ENCODE assay signal across 10 mouse cellular contexts in the genomic region with DNA sequence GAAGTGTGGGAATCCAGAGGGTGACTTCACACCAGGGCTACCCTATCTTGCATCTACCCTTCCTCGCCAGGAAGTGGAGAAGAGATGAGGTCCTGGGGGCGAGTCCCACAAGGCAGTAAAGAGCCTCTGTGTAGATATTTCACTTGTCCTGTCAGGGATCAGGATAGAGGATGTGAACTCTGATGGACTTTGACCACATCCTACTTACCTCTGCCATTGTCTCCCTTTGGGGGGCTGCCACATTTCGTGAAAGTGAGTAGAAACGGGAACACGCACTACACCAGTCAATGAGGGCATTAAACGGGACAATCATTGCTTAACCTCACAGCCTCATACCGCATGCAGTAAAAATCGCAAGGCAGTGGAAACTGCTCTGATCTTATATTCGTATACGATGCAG. TPM values are rescaled to one million over a fixed set of nuclear protein-coding genes. Genes with fewer than 3 reads are reported as not detected.
DNase-seq lines count a peak whose midpoint lies in the region; ATAC-seq lines count a peak whose summit lies in the region.
"Had no signal": no experiment of that assay in that cellular context is flagged by ENCODE, and none has a peak within 500 bp of the region (broad histone marks: within the 10 kb centered on the region; RNA-seq: fewer than 3 reads in every experiment).

No protein-coding gene starts in this region.

- H3K36me3 ChIP-seq in kidney, embryonic 15.5 days, result no peaks in the 10 kb centered on the region
- no peaks in the 10 kb centered on the region for H3K36me3 ChIP-seq in forebrain, embryonic 11.5 days (ENCODE audit: control insufficient read depth, insufficient read depth, low read length)
- H3K36me3 ChIP-seq in intestine, embryonic 16.5 days (ENCODE audit: control insufficient read depth, insufficient read depth, low read length), result no peaks in the 10 kb centered on the region
- no peaks in the 10 kb centered on the region for H3K36me3 ChIP-seq in midbrain, embryonic 16.5 days (ENCODE audit: control insufficient read depth, insufficient read depth, low read length)

- H3K4me2 ChIP-seq in kidney, embryonic 15.5 days, result peak overlapping the region; percentile 67
- peak overlapping the region; percentile 51 for H3K4me2 ChIP-seq in forebrain, embryonic 11.5 days (ENCODE audit: low read depth, low read length, severe bottlenecking)
- peak overlapping the region; percentile 77 for H3K4me2 ChIP-seq in intestine, embryonic 16.5 days (ENCODE audit: low read depth, low read length)
- H3K4me2 ChIP-seq in midbrain, embryonic 16.5 days (ENCODE audit: low read length), result peak overlapping the region; percentile 71

- DNase-seq in kidney, adult 18-20 months, result no peak
- DNase-seq in forebrain, embryonic 11.5 days (ENCODE audit: low spot score), result no peak
- DNase-seq in cerebellum, adult 11 months, result no peak
- DNase-seq in T-cell, adult 2 months (ENCODE audit: low spot score), result no peak
- no peak for DNase-seq in kidney, adult 8-10 months
- DNase-seq: kidney, postnatal 36 days had no signal

- H3K9ac ChIP-seq in kidney, embryonic 15.5 days, result no peak overlapping the region
- H3K9ac ChIP-seq in forebrain, embryonic 11.5 days (ENCODE audit: low read length), result no peak overlapping the region; the same call in 1 of the 2 replicates
- H3K9ac ChIP-seq in intestine, embryonic 16.5 days (ENCODE audit: low read depth, low read length), result no peak overlapping the region
- peak overlapping the region; percentile 60; the same call in 1 of the 2 replicates for H3K9ac ChIP-seq in midbrain, embryonic 16.5 days (ENCODE audit: low read depth, low read length)

- WGBS in kidney, embryonic 15.5 days, result 10% methylated on average over 10 of the region's 10 CpGs
- 52% methylated on average over 10 of the region's 10 CpGs for WGBS in forebrain, embryonic 11.5 days
- WGBS in intestine, embryonic 16.5 days, result 27% methylated on average over 10 of the region's 10 CpGs
- WGBS in midbrain, embryonic 16.5 days, result 25% methylated on average over 10 of the region's 10 CpGs

- peak; percentile 43; the same call in 1 of the 2 replicates for ATAC-seq in kidney, embryonic 15.5 days (replicated peaks; ENCODE audit: low FRiP score)
- peak; percentile 11 for ATAC-seq in forebrain, embryonic 11.5 days (replicated peaks; ENCODE audit: low FRiP score)
- no peak for ATAC-seq in intestine, embryonic 16.5 days
- ATAC-seq in midbrain, embryonic 16.5 days, result peak; percentile 44; the same call in 1 of the 2 replicates

- peaks cover 13% of the 10 kb centered on the region for H3K4me1 ChIP-seq in kidney, embryonic 15.5 days
- no peaks in the 10 kb centered on the region; the same call in 1 of the 2 replicates for H3K4me1 ChIP-seq in forebrain, embryonic 11.5 days (replicated peaks; ENCODE audit: control insufficient read depth, insufficient read depth, low read length)
- 0 out of 2 replicates have a peak, but pooled peaks cover 2% of the 10 kb centered on the region for H3K4me1 ChIP-seq in intestine, embryonic 16.5 days (ENCODE audit: control insufficient read depth, insufficient read depth, low read length)
- H3K4me1 ChIP-seq in midbrain, embryonic 16.5 days (ENCODE audit: control insufficient read depth, insufficient read depth, low read length), result peaks cover 11% of the 10 kb centered on the region; the same call in 1 of the 2 replicates

- H3K4me3 ChIP-seq in kidney, embryonic 15.5 days (replicated peaks), result peak overlapping the region; percentile 35
- H3K4me3 ChIP-seq in forebrain, embryonic 11.5 days (ENCODE audit: low read depth, low read length), result no peak overlapping the region; the same call in 1 of the 2 replicates
- H3K4me3 ChIP-seq in intestine, embryonic 16.5 days (ENCODE audit: low read length), result peak overlapping the region; percentile 39
- H3K4me3 ChIP-seq in midbrain, embryonic 16.5 days (ENCODE audit: low read depth, low read length), result peak overlapping the region; percentile 36
- H3K4me3 ChIP-seq: erythroblast, embryonic 14.5 days had no signal

- no peaks in the 10 kb centered on the region for H3K9me3 ChIP-seq in kidney, embryonic 15.5 days (replicated peaks)
- H3K9me3 ChIP-seq in forebrain, embryonic 11.5 days (ENCODE audit: control insufficient read depth, low read length), result no peaks in the 10 kb centered on the region
- H3K9me3 ChIP-seq in intestine, embryonic 16.5 days (ENCODE audit: control insufficient read depth, low read length), result no peaks in the 10 kb centered on the region
- H3K9me3 ChIP-seq in midbrain, embryonic 16.5 days (replicated peaks; ENCODE audit: control insufficient read depth, low read length, poor library complexity, severe bottlenecking), result no peaks in the 10 kb centered on the region

- 0 out of 2 replicates have a peak, but pooled peaks cover 5% of the 10 kb centered on the region for H3K27me3 ChIP-seq in kidney, embryonic 15.5 days
- no peaks in the 10 kb centered on the region for H3K27me3 ChIP-seq in forebrain, embryonic 11.5 days (ENCODE audit: control insufficient read depth, insufficient read depth, low read length)
- H3K27me3 ChIP-seq in intestine, embryonic 16.5 days (replicated peaks; ENCODE audit: control insufficient read depth, insufficient read depth, low read length), result no peaks in the 10 kb centered on the region
- H3K27me3 ChIP-seq in midbrain, embryonic 16.5 days (ENCODE audit: control insufficient read depth, insufficient read depth, low read depth, low read length), result no peaks in the 10 kb centered on the region

- no peak overlapping the region for H3K27ac ChIP-seq in kidney, embryonic 15.5 days
- H3K27ac ChIP-seq in forebrain, embryonic 11.5 days (ENCODE audit: low read depth, low read length), result no peak overlapping the region
- H3K27ac ChIP-seq in intestine, embryonic 16.5 days (ENCODE audit: low read length), result no peak overlapping the region
- H3K27ac ChIP-seq in midbrain, embryonic 16.5 days (ENCODE audit: low read length), result no peak overlapping the region

RNA-seq across cellular contexts. Expression of a gene that starts 48.6 kb away (rescaled TPM):
- 27.5 and 28.8 TPM in 2 replicates for polyA plus RNA-seq in kidney, embryonic 15.5 days (2015; fragmentation: Nextera tagmentation; extraction: Ambion mirVana)
- polyA plus RNA-seq in forebrain, embryonic 11.5 days (2014; fragmentation: Nextera tagmentation; extraction: Ambion mirVana), result not detected in 2 replicates
- 64.9 and 77.4 TPM in 2 replicates for polyA plus RNA-seq in intestine, embryonic 16.5 days (2015; fragmentation: Nextera tagmentation; extraction: Ambion mirVana)
- polyA plus RNA-seq in midbrain, embryonic 16.5 days (2015; fragmentation: Nextera tagmentation; extraction: Ambion mirVana), result not detected in 2 replicates
- polyA plus RNA-seq: erythroblast, embryonic 14.5 days had no signal

Comparison
In these comparisons a context has a peak if more than half of its experiments do, and no peak if none do; other contexts are left out.
1. RNA of a gene that starts 48.6 kb away (polyA plus RNA-seq): 64.9 to 77.4 TPM in intestine, embryonic 16.5 days and 27.5 to 28.8 TPM in kidney, embryonic 15.5 days; not detected in forebrain, embryonic 11.5 days and not detected in midbrain, embryonic 16.5 days; every median in the first group is over 10 times any median in the second.
2. Peak in every context shown above with its lines, with median percentiles within 50 percentile points of each other: H3K4me2 ChIP-seq.